Mouse (Mus musculus): Measurements from ENCODE around the gene Klhl29.

GRCm38 (mm10) chr12:5239451-5240245 is 135.8 kb downstream of the Klhl29 start:
- no peak for TF ChIP-seq CTCF (IDR thresholded peaks at IDR 0.05; ENCODE audit: borderline replicate concordance, insufficient read depth, low read length)
- TF ChIP-seq POLR2A (IDR thresholded peaks at IDR 0.05; ENCODE audit: low read depth, low read length): no peak
